Mouse (Mus musculus) testis, postnatal 14 days (tissue): ENCODE measurements around the gene Sgsm2.
A peak's percentile ranks its signal among the peaks of the same experiment; 100 is the strongest.

Experiments used
- DNase-seq: peaks from one replicate; pipeline ENCODE4 v3.0.0; 2021; ENCODE audit warnings: low spot score

The Sgsm2 gene

DNA sequence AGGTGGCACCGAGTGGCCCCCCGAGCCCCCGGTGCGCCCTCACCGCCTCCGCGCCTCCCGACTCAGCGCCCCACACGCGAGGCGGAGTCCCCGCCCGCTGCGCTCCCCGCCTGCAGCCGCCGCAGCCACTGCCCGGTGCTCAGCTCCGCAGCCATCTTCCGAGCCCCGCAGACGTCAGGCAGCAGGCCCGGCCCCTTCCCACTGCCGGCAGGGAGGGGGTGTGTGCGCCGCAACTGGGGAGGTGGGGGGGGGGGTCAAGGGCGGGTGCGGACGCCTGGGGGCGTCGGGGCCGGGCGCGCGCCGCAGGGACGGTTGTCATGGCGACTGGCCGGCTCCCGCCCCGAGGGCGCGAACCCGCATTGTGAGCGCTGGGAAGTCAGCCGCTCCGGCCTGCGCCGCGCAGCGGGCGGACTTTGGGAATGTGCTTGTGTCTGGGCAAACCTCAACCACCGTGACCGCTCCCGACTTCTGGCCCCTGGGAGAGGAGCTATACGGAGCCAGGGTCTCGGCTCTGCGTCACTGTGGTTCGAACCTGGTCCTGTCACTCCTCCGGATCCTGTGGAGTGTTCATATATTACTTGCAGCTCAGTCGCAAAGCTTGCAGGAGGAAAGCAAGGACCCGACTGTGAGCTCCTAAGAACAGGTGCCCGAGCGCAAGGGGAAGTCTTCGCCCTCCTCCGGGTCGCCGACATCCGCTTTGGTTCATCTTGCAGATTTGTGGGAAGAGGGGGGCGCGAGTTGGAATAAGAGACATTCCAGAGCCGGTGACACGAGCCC, at the start of gene Sgsm2:
Gene Sgsm2 (minus strand): TSS at position 160 of the 777 bp plus-strand sequence.
- peak; percentile 80 for DNase-seq

DNA sequence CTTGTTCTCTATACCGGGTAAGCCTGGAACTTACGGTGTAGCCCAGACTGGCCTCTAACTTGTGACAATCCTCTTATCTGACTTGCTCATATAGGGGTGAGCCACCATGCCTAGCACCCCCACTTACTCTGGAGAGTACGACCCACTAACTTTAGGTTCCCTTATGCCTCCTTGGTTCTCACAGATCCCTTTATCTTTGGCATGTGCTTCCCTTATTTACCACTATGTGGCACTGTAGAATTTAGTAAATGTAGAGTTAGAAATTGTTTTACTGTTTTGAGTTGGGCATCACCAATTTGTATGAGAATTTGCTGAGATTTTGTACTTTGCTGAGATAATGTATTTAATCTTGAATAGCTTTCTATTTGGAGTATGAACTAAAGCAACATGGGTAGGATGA, 49.5 kb upstream of the Sgsm2 start:
- no peak for DNase-seq

DNA sequence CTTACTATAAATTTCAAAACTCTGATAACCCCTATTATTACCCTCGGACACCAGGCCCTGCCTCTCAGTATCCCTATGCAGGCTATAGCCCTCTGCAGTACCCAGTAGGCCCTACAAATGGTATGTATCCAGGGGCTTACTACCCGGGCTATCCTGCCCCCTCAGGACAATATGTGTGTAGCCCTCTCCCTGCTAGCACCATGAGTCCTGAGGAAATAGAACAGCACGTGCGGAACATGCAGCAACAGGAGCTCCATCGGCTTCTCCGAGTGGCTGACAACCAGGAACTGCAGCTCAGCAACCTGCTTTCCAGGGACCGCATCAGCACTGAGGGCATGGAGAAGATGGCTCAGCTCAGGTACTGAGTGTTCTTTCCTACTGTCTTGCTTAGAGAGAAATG, 33.5 kb upstream of the Sgsm2 start:
- DNase-seq = no peak

DNA sequence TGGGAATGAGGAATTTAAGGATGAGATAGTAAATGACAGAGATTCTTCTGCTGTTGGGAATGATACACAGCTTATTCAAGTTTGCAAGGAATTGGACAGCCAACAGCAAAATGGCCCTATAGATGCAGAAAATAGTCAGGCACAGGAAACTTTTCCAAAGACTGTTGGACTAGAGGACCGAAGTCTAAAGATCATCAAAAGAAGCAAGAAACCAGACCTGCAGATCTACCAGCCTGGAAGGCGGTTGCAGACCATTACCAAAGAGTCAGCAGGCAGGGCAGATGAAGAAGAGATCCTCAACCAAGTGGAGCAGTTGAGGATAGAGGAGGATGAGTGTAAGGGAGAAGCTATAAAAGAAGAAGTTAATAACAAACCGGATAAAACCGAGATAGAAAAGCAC, 32.3 kb upstream of the Sgsm2 start:
- DNase-seq = no peak

DNA sequence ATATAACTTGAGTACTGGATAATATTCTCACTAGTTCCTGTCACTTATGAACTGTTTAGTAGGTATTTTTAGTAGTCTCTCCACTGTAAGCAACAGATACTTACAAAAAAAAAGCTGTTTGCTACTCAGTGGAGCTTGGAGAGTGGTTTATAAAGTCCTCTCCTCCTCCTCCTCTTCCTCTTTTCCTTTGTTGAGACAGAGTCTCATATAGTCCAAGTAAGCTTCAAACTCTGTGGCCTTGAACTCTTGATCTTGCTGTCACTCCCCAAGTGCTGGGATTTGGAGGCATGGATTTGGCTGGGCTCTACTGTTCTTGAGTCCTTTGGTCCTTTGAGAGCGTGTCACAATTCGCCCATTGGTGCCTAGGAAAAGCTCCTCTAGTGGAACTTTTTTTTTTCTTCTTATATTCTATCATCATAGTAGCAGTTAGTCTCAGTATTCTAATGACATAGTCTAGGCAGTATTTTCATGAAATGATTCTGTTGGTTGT, 30.4 kb upstream of the Sgsm2 start:
- DNase-seq = peak; percentile 22

DNA sequence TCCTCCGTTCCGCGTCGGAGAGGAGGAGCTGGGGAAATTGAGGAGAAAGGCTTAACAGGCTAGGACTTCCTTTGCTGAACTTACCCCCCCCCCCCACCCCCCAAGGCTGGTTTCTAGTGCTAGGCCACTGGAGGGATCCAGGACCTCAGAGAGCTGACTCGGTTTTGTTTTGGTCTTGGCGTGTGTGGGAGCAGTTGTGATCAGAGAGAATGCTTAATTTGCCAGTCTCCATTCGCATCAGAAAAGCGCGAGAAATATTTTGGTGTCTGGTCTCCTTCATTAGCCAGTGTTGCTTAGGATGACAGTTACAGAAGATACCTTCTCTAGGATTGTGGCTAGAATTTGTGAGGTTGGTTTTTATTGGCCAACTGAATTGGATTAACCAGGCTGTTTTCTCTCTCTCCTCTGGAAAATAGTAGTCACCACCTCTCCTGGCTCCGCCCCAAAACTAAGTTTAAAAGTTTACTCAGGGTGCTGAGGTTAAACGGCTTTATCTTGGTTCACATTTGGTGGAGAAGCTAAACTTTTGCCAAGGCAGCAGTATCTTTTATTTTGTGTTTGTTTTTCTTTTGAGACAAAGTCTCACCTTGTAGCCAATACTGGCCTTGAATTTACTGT, 29.6 kb upstream of the Sgsm2 start:
- peak; percentile 71 for DNase-seq

DNA sequence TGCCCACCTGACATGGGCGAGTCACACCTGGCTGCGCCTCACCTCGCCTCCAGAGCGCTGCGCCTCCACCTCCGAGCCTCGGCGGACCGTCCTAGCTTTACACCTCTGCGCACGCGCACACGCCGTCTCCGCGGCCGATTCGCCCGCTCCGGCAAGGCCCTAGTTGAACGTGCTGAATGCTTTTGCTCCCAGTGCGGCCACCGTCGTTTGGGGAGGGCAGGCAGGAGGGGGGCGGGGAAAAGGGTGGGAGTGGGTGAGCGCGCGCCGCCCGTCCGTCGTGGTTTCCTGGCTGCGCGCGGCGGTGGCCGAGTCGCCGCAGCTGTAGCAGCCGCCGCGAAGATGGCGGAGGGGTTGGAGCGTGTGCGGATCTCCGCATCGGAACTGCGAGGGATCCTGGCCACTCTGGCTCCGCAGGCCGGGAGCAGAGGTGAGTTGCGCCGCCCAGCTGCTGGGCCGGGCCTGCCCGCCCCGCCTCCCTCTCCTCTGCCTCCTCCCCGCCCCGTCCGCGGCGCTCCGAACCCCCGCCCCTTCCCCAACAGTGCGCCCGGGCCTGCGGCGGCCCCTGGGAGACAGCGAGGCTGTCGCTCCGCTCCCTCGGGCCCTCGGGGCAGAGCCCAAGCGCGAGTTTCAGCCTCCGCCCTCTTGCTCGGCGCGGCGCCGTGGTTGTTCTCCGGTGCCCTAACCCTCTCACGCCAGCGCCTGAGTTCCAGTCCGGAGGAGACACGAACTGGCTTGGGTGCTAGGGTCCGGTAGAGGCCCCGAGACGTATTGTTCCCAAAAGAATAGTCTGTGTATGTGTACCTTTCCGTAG, 28.9 kb upstream of the Sgsm2 start, which contains the start of the genes Smg6 and Srr:
Gene Smg6 (plus strand): TSS at position 247 of the 811 bp plus-strand sequence.
Gene Srr (minus strand): TSS at position 372 of the 811 bp plus-strand sequence.
- peak; percentile 96 for DNase-seq

DNA sequence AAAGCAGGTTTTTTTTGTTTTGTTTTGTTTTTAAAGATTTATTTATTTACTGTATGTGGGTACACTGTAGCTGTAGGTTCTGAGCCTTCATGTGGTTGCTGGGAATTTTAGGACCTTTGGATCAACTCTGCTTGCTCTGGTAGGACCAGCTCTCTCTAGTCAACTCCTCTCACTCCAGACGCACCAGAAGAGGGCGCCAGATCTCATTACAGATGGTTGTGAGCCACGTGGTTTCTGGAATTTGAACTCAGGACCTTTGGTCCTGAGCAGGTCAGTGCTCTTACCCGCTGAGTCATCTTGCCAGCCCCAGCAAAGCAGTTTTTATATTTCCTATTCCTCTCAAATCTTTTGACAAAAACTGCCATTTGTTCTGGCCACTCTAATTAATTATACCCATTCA, 27.3 kb upstream of the Sgsm2 start:
- no peak for DNase-seq

DNA sequence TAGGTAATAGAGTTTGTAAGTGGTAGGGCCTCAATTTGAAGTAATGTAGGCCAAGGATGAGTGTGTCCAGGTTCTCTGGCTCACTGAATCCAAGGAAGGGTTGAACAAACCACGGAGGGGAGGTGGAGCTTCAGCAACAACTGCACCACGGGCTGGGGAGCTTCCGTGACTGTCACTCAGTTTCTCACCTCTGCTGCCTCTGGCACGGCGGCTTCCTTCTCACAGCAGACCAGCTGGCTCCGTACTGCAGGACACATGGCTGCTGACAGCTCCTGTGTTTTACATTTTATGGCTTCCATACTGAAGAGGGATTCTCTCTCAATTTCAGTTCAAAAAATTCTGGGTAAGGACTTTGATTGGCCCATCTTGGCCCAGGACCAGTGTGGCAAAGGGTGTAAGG, 22.4 kb upstream of the Sgsm2 start:
- no peak for DNase-seq

DNA sequence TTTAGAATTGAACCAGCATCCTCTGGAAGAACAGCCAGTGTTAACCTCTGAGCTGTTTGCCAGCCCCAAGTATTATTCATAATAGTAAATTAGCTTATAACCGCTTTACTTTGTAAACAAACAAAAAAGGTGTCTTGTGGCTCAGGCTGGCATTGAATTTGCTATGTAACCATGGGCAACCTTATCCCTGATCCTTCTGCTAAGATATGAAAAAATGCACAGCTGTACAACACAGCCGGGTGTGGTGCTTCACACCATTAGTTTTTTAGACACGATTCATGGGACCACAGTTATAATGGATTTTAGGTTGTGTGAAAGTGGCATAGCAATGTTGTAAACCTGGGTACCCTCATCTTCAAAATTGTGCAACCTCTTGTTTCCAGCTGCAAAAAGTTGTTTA, 15.6 kb upstream of the Sgsm2 start:
- no peak for DNase-seq

DNA sequence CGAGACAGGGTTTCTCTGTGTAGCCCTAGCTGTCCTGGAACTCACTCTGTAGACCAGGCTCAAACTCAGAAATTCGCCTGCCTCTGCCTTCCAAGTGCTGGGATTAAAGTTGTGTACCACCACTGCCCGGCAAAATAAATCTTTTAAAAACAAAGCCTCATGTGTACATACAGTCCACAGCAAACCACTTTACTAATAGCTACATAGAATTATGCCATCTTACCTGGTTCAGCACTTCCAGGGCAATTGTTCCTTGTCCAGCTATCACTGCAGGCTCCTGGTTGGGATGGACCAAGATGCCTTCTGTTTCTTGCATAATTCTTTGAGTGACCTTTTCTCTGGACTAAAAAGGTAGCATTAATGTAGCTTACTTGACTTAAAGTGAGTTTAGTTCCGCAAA, 13.1 kb upstream of the Sgsm2 start:
- DNase-seq = no peak

DNA sequence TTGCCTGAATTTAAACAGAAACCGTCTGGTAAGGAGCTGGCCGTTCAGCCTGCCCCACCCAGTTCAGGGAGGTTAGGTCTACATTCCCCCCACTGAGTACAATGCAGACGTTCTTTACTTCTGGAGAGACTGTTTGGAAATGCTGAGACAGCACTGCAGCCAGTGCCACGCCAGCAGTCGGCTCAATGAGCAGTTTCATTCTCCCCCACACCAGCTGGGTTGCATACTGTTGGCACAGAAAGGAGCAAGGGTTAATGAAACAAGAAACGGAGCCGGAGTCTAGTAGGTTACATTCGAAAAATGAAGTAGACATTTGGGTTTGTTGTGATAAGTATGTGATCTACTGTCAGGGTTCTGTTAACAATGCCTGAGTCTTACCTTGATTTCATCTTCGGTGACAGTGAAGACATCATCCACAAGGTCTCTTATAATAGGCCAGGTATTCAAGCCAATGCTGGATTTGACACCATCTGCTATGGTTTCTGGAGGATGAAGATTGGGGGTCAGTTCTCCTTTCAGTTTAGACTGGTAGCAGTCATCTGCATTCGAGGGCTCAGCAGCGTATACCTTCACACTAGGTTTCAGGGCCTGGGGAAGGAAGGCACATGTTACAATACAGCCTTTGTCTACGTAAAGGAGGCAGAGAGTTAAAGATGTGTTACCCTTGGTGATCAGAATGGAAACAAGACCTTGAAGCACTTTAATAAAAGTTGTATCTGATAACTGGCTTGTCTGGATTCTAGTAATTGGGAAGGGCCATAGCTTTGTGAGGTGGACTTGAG, 11.9 kb upstream of the Sgsm2 start:
- DNase-seq = no peak

DNA sequence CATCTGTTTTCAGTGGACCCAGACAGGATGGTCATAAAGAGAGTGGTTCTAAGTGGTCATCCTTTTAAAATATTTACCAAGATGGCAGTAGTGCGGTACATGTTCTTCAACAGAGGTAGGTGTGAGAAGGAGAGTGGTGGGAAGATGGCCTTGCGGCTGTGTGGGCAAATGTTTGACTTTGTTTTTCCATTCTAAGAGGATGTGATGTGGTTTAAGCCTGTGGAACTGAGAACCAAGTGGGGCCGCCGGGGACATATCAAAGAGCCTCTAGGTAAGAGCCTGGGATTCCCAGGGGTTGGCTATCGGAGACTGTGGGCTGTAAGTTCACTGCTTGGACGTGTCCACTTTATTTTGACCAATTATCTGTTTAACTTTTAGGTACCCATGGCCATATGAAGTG, 11.0 kb upstream of the Sgsm2 start:
- DNase-seq = no peak

DNA sequence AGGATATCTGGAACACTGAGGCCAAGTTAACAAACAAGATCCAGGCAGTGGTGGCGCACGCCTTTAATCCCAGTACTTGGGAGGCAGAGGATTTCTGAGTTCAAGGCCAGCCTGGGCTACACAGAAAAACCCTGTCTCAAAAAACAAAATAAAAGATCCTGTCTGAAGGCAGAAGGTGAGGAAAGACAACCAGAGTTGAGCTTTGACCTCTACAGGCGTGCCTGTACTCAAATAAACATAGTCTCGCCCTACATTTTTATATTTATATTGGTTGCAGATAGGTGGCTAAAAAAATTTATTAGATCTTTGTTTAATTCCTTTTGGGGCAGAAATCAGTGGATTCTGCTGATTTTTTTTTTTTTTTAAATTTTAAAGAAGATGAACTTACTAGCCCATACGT, 5.6 kb upstream of the Sgsm2 start:
- DNase-seq = no peak

DNA sequence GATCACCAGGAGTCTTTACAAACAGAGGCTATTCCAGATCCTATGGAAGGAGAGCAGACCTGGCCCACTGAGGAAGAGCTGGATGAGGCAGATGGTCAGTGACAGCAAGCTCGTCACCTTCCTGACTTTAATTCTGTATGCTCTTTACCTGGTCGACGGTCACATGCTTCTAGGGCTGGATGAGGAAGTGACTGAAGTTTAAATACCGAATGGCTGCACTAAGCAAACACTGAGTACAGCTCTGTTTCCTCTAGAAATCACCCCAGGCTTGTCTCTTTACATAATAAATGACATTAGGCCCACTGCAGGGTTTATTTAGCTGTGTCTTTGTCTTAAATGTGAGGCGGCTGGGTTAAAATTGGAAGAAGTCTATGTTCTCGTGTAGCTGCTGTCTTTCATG, 4.7 kb upstream of the Sgsm2 start:
- no peak for DNase-seq

DNA sequence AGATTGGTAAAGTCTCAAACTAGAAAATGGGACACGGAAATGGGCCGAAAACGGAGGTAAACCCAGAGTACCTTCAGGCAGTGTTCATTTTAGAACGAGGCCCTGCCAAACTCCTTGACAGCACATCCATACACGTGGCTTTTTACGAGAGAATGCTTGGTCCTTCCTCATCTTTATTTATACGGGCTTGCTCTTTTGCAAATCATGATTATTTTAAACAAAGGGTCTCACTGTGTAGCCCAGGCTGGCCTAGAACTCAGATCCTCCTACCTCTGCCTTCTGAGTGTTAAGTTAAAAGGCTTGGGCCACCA, 1.6 kb upstream of the Sgsm2 start:
- no peak for DNase-seq

DNA sequence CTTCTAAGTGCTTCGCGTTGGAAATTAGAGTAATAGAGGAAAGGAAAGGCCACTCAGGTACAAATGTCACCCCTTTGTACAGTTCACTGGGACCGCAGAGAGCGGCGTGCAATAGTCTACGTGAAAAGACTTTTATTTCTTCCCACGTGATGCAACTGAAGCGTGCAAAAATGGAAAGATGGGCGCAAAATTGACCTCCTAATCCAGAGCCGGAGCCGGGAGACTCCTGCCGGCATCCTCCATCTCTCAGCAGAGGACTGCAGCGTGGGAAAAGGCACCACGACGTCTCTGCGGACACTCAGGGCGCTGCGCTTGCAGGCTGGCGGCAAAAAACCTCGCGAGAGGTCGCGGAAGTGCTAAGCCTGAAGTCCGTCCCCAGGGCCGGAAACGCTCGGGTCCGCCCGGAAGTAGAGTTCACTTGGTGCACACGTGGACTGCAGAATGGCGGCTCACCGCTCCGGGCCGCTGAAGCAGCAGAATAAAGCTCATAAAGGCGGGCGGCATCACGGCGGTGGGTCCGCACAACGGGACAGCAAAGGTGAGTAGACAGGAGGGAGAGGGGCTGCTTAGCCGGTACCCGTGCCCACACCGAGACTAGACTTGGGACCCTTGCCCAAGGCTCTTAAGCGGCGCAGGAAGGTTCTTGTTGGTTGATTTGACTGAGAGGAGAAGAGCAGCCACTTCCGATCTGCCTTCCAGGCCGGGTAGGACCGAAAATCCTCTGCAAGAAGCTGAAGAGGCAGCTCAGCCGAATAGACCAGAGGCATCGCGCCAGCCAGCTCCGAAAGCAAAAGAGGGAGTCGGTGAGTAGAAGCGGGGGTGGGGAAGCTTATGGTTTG, 1.0 kb upstream of the Sgsm2 start, which contains the start of gene Tsr1:
Gene Tsr1 (plus strand): TSS at position 394 of the 839 bp plus-strand sequence.
- DNase-seq = peak; percentile 90

DNA sequence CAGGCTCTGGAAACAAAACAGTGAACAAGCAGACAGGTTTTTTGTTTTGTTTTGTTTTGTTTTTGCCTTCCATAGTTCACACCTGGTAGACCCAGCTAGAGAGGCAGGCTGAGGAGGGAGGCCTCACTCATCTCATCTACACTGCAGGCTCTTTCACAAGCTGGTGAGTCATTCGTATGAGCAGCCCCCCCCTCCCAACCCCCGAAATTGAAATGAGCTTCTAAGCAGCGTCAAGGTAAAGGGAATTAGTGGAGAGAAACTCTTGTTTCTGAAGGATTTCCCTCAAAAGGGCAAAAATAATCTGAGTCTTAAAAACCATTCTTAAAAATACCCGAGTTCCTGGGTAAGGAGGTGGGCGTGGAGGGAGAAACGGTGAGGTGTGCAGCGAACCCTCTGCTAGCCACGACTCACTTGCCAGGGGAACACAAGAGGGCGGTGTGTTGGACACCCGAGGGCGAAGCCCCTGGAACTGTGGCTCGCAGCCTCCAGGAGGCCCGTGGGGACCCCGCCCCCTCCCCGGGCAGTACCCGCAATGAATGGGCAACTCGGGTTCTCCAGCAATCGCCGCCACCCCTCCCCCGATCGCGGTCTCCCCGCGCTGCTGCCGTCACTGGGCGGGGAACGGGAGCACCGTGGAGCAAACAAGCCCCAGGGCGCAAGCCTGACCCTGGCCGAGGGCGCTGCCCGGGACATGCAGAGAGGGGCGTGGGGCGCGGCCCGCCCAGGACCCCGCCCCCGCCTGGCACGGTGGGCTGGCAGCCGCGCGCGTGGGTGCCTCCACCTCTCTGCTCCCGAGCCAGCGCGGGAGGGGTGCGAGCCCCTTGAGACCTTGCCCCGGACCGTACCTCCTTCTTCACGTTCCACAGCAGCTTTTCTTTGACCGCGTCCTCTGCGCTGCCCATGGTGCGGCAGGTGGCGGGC, 620 bp downstream of the Sgsm2 start:
- DNase-seq = peak; percentile 78

DNA sequence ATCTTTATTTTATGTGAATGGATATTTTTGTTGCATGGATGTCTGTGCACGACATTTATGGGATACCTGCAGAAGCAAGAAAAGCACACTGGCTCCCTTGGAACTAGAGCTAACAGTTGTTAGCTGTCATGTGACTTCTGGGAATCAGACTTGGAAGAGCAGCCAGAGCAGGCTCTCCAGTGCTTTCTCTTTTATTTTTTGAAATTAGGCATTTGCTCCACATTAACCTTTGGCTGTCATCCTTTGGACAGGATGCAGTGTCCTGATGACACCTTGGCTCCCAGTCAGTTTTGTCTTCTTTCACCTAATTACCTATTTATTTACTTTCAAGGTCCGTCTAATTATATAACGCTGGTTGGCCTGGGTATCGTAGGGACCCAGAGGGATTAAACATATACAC, 2.2 kb downstream of the Sgsm2 start:
- DNase-seq = no peak

DNA sequence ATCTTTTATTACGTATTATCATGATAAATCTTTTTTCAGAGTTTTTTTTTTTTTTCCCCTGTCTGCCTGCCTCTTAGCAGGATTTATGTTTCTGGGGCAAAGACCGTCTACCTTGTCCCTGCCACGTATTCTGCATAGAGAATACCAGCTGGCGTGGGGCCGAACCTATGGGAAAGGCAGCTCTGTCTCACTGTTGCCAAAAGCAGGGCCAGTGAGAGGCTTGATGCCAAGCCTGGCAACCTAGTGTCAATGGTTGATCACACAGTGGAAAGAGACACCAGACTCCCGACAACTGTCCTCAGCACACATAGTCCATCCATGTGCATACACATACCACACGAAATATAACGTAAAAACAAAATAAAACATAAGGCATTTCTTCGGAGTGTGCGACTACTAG, 13.8 kb downstream of the Sgsm2 start:
- DNase-seq = no peak
